Mouse (Mus musculus) gastrocnemius, postnatal 4 days (tissue): ENCODE data around the gene Ccnd3. TPM values are rescaled to one million over a fixed set of nuclear protein-coding genes. Genes with fewer than 3 reads are reported as not detected.

Source experiments
- DNase-seq, 2 experiments: peaks; one replicate each; pipeline ENCODE4 v3.0.0; 2021 to 2022; ENCODE audit warnings: low spot score in 2 of 2, mixed read lengths in 2 of 2
- total RNA-seq, 2 experiments: library from RNA; stranded (reverse); gene quantifications; 2 replicates each; pipeline ENCODE4 v1.2.3; 2021

Ccnd3 gene
- total RNA-seq, 2 experiments from 2014 or later: 270 to 304 TPM

GRCm38 (mm10) chr17:47511111-47512020 lies 6.5 kb downstream of the Ccnd3 start:
- peak; percentile 97 to 98 for DNase-seq

DNA sequence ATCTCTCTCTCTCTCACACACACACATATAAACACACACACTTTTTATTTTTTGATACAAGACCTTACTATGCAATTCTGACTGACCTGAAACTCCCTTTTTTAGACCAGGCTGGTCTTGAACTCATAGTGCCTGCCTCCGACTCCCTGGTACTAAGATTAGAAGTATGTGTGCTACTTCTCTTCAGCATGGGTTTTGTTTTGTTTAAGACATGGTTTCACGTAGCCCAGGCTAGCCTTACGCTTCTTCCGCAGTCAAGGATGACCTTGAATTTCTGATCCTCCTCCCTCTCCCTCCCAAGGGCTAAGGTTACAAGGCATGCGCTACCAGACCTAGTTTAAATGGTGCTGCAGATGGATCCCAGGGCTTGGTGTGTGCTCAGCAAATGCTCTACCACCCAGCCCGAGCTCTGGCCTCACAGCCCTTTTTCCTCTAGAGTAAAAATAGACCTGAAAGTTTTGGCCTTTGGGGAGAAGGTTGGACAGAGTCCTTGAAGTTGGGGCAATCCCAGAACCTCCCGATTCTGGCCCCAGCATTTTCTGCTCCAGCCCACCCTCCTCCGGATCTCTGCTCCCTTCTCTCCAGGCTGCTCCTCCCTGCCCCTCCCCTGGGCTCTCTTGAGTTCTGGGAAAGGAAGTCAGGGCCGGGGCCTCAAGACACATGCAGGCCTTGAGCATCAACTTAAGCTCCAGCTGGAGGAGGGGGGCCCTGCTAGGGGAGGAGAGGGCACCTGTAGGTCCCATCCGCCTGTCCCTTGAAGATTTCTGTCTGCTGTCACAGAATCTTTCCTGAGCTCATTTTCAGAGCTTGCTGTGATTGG lies 8.3 kb downstream of the Ccnd3 start:
- peak in 1 of 2 experiments; percentile 62 for DNase-seq

- DNase-seq: no peak
These were observed 10.5 kb downstream of the Ccnd3 start for GRCm38 (mm10) chr17:47515180-47515844.

DNA sequence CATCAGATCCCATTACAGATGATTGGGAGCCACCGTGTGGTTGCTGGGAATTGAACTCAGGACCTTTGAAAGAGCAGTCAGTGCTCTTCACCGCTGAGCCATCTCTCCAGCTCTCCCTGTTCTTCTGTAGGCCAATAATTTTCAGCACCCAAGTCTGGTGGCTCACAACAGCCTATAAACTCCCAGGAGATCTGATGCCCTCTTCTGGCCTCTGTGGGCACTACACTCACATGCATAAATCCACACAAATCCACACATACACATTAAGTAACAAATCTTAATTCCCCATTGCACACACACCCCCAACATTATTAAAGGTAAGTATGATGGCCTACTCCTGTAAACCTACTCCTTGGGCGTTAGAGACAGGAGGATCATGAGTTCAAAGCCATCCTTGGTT lies 11.4 kb downstream of the Ccnd3 start:
- DNase-seq: no peak

- peak in 1 of 2 experiments; percentile 61 for DNase-seq
These were observed 13.4 kb downstream of the Ccnd3 start for GRCm38 (mm10) chr17:47518205-47518604.

DNA sequence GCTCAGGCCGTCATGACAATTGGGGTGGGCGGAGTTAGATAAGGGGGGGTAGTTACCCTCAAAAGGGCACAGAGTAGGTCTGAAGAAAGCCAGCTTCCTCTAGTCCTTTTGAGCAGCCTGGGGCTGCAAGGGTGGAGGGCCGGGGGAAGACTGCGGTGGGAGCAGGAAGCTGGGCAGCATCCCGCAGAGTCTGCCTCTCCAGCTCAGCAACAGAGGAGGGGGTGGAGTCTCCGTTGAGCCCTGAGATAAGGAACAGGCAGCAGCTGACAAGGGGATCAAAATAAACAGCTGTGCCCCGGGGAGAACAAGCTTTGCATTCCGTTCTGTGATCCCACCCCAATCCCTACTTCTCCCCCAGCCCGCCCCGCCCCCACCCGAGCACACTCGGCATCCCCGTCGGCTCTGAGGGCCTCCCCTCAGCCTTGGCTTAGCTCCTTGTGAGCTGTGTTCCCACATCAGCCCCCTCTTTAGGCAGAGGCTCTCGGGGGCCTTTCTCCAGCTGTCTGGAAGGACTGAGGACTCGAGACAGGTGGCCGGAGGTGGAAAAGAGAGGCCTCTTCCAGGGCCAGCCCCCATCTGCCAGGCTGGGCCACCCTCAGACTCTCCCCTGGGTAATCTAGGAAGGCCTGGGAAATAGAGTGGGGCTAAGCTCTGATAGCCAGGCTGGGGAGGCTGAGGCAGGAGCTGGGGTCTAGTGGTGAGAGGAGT lies 16.9 kb downstream of the Ccnd3 start:
- peak; percentile 56 to 69 for DNase-seq

GRCm38 (mm10) chr17:47522536-47522935 lies 17.7 kb downstream of the Ccnd3 start:
- DNase-seq: peak in 1 of 2 experiments; percentile 28

GRCm38 (mm10) chr17:47523211-47523682 lies 18.4 kb downstream of the Ccnd3 start:
- peak in 1 of 2 experiments; percentile 66 for DNase-seq

- DNase-seq: no peak
These were observed 19.2 kb downstream of the Ccnd3 start for GRCm38 (mm10) chr17:47524055-47524454.

GRCm38 (mm10) chr17:47524991-47525390 lies 20.1 kb downstream of the Ccnd3 start:
- no peak for DNase-seq

GRCm38 (mm10) chr17:47526856-47527520 lies 22.1 kb downstream of the Ccnd3 start:
- peak in 1 of 2 experiments; percentile 70 for DNase-seq

DNA sequence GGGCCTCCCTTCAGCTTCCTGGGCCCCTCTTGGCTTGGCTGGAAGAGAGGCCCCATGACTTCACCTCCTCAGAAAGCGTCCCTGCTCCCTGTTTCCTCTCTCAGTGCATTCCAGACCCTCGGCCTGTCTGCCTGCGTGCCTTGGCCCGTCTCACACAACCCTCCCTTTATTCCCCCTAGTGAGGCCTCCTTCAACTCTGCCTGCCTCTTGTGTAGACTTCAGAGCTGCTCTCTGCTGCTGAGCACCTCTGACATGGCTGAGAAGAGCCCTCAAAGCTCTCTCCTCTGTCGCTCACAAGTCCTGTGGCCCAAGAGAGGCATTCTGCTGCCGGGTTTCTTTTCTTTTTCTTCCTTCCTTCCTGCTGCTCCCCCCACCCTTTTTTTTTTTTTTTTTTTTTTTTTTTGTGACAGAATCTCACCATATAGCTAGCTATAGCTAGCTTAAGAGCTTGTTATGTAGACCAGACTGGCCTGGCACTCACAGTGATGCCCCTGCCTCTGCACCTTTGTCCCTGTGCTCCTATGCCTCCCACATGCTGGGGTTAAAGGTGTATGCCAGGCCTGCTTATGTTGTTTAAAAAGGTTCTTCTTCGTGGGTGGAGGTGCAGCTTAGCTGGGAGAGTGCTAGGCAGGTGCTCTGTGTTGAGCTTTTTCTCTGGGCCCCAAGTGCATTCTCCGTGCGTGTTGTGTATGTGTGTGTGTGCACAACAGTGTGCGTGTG lies 22.9 kb downstream of the Ccnd3 start:
- peak in 1 of 2 experiments; percentile 62 for DNase-seq

DNA sequence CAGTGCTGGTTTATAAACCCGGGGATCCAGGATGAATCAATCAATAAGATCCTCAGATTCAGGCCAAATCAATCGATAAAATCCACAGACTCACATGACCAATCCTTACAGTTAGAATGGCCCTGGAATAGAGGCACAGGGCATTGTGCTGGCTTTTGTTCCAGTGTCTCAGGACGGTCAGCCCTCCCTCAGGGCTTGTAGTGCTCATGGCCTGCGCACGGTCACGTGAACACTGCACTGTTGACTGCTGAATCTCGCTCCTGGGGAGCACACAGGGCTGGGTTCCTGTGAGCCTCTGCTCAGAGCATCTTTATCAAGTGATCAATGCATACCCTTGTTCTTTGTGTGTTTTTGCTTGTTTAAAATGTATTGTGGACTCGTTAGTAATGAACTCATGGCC lies 24.1 kb downstream of the Ccnd3 start:
- DNase-seq: no peak

GRCm38 (mm10) chr17:47529595-47529994 lies 24.7 kb downstream of the Ccnd3 start:
- DNase-seq: no peak

DNA sequence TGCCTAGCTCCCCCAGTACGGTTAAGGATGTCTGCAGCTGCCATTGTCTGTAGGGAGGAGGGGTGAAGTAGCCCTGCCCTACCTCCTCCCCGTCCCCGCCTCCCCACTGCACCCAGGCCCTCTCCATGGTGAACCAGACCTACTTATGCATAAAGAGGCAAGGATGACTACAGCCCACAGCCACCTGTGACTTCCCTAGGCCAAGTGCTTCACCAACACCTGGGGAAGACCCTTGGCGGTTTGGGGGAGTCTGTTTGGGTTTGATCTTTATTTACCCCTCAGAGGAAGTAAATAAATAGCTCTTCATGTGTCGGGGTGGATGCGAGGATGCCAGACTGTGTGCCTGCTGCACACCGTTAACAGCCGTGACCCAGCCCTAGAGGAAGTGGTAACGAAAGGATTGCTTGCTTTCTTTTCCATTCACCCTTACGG lies 26.6 kb downstream of the Ccnd3 start:
- no peak for DNase-seq

GRCm38 (mm10) chr17:47532364-47532763 lies 27.5 kb downstream of the Ccnd3 start:
- DNase-seq: no peak

- DNase-seq: no peak
These were observed 28.8 kb downstream of the Ccnd3 start for GRCm38 (mm10) chr17:47533691-47534090.

- no peak for DNase-seq
These were observed 31.0 kb downstream of the Ccnd3 start for GRCm38 (mm10) chr17:47535812-47536236.

GRCm38 (mm10) chr17:47538049-47538448 lies 33.2 kb downstream of the Ccnd3 start:
- no peak for DNase-seq
